Mouse (Mus musculus): ENCODE measurements around the gene Gtsf1l. TPM values are rescaled to one million over a fixed set of nuclear protein-coding genes. Genes with fewer than 3 reads are reported as not detected.
A peak's percentile ranks its signal among the peaks of the same experiment; 100 is the strongest.

Gene Gtsf1l
- polyA plus RNA-seq, 1 experiment from 2014 or later: not detected

DNA sequence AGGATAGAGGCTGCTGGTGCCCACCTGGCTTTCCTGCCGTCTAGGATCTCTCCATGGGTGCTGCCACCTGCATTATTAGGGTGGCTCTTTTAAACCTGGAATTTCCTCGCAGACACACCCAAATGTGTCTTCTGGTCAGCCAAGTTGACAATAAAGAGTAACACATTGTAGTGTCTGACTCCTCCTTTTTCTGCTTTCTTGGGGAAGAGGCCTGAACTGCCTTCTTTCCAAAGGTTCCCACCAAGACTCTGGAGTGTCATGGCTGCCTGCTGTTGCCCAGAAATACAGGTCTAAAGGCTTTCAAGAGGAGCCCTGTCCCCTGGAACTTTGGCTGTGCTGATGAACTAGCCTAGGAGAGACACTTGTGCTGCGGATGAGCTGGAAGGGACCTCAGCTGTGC lies 3.1 kb downstream of the Gtsf1l start:
- Histone ChIP-seq H3K9me3 (replicated peaks) (no peaks in the 10 kb centered on the region), H3K36me3 (peaks cover 13% of the 10 kb centered on the region), H3K4me2 (no peak overlapping the region), H3K27ac (no peak overlapping the region), H3K9ac (no peak overlapping the region), H3K27me3 (no peaks in the 10 kb centered on the region), H3K4me3 (replicated peaks) (no peak overlapping the region), H3K4me1 (0 out of 2 replicates have a peak, but pooled peaks cover 4% of the 10 kb centered on the region)
- ATAC-seq (replicated peaks; ENCODE audit: low FRiP score): no peak
- WGBS: 95% methylated on average over 3 of the region's 3 CpGs

DNA sequence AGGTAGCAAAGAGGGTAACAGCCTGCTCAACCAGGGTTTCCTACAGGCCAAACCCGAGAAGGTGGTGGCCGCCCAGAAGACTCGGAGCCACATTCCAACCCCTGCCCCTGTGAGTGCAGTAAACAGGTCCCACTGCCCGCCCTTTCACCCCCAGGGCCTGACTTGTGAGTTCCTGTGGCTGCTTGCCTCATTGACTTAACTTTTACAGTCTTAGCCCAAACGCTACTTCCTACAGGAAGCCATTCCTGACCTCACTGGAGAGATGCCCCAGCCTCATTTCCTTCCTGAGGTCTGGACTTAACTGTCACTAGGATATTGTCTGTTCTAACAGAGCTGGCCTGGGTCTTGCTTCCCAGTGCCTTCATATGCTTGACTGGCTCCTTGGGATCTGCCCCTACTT lies 5.1 kb downstream of the Gtsf1l start:
- Histone ChIP-seq H3K4me3 (replicated peaks) (no peak overlapping the region), H3K36me3 (peaks cover 28% of the 10 kb centered on the region), H3K9ac (no peak overlapping the region), H3K27ac (peak overlapping the region; percentile 41; the same call in 1 of the 2 replicates), H3K4me2 (no peak overlapping the region), H3K9me3 (replicated peaks) (no peaks in the 10 kb centered on the region), H3K4me1 (0 out of 2 replicates have a peak, but pooled peaks cover 4% of the 10 kb centered on the region), H3K27me3 (no peaks in the 10 kb centered on the region)
- ATAC-seq (replicated peaks; ENCODE audit: low FRiP score): peak; percentile 55; the same call in 1 of the 2 replicates
- 41% methylated on average over 5 of the region's 5 CpGs for WGBS

DNA sequence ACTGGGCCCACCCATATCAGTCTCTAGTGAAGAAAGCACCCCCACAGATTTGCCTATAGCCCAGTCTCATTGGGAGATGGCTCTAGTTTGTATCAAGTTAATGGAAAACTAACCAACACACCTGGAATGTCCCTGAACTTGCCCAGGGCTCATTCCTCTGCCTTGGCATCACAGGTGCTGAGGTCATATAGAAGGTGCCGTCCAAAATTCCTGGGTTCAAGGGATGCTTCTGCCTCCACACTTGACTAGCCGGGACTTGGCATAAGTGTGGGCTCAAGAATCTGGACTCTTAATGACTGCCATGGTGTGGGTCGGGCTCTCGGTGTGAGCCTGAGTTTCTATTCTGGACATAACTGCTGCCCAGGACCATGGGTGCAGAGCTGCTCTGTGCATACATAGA lies 8.6 kb downstream of the Gtsf1l start:
- H3K9me3 ChIP-seq (replicated peaks): no peaks in the 10 kb centered on the region
- H3K4me2 ChIP-seq: no peak overlapping the region
- 0 out of 2 replicates have a peak, but pooled peaks cover 4% of the 10 kb centered on the region for H3K4me1 ChIP-seq
- no peak for ATAC-seq (replicated peaks; ENCODE audit: low FRiP score)
- 96% methylated on average over 4 of the region's 4 CpGs for WGBS
- H3K36me3 ChIP-seq: peaks cover 60% of the 10 kb centered on the region
- no peaks in the 10 kb centered on the region for H3K27me3 ChIP-seq
- no peak overlapping the region for H3K27ac ChIP-seq
- H3K9ac ChIP-seq: no peak overlapping the region
- H3K4me3 ChIP-seq (replicated peaks): no peak overlapping the region

DNA sequence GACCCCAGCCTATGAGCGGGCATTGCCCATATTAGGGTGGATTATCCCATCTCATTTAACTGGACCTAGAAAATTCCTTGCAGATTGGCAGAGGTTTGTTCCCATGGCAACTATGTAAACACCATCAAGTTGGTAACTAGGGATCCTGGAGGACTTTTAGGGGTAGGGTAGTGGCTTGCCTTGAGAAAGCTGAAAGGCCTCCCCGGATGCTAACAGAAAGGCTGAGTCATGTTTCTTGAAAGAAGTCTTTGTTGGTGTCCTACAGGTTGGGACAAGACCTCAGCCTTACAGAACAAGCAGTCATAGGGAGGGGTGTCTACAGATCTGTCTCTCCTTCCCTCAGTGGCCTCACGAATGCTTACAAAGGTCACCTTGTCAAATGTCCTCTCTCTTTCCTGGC lies 12.4 kb downstream of the Gtsf1l start:
- Histone ChIP-seq H3K9me3 (replicated peaks) (no peaks in the 10 kb centered on the region), H3K4me1 (no peaks in the 10 kb centered on the region), H3K27me3 (no peaks in the 10 kb centered on the region), H3K9ac (no peak overlapping the region), H3K27ac (no peak overlapping the region), H3K36me3 (peaks cover 76% of the 10 kb centered on the region), H3K4me2 (no peak overlapping the region), H3K4me3 (replicated peaks) (no peak overlapping the region)
- 82% methylated on average over 3 of the region's 3 CpGs for WGBS
- ATAC-seq (replicated peaks; ENCODE audit: low FRiP score): no peak

DNA sequence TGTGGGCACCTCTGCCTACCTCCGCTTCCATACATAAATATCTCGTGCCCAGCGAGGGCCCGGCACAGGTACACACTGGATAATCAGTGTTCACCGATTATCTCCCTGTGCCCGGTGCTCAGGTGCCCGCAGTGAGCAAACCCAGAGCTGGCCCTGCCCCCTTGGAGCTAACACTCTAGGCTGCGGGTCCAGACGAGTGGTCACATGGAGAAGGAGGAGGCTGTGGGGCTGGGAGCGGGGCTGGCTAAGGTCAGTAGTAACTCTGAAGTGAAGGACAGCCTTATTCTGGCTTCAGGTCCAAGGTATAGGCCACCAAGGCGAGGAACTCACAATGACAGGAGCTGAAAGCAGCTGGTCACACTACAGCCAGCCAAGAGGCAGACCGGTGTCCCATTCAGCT lies 12.8 kb downstream of the Gtsf1l start:
- Histone ChIP-seq H3K9me3 (replicated peaks) (no peaks in the 10 kb centered on the region), H3K4me1 (no peaks in the 10 kb centered on the region), H3K4me3 (replicated peaks) (no peak overlapping the region), H3K9ac (no peak overlapping the region), H3K36me3 (peaks cover 76% of the 10 kb centered on the region), H3K27ac (no peak overlapping the region), H3K4me2 (no peak overlapping the region), H3K27me3 (no peaks in the 10 kb centered on the region)
- 0 out of 2 replicates have a peak, but pooled peaks have one; percentile 25 for ATAC-seq (replicated peaks; ENCODE audit: low FRiP score)
- WGBS: 91% methylated on average over 12 of the region's 12 CpGs

DNA sequence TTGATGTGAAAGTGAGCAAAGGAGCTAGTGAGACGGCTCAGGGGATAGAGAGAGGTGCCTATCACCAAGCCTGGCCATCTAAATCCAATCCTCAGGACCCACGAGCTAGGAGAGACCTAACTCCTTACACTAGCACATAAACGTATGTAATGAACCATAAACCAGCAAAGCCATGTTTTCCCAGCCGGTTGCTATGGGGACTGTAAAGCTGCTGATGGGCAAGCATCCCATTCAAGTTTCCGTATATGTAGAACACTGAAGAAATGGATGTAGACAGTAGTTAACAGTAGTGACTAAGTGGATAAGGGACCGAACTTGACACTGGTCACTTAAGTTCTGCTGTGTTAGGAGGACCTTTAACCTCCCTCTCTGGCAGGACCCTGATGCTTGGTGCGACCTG lies 13.6 kb downstream of the Gtsf1l start:
- peaks cover 73% of the 10 kb centered on the region for H3K36me3 ChIP-seq

DNA sequence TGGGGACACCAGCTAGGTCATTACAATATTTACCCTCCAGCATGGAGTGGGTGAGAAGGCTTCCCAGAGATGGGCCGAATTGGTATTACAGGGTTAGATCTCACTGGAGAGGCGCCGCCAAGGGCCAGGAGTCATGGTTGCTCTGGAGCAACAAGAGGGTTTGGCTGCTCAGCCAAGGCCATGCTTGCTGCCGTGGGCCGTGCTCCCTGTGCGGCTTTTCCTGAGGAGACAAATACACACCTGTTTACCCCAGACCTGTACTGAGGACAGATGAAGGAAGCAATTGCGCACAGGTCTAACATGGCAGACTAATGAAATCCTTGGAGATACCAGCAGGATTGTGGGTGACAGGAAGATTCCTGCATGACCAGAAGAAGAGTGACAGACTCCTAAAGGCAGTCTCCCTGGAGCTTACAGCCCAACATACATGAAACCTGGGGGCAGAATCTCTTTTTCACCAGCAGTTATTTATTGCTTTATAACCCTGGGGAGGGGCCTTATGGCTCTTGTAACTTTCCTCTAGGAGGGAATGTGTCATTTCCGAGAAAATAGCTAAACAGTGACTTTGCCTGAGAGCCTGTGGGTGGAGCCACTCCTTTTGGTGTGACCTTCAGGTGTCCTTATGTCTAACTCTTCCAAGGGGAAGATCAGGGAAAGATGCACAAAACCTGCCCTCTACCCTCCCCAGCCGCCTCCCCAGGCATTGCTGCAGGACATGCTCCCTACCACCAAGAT lies 14.5 kb downstream of the Gtsf1l start:
- Histone ChIP-seq H3K4me2 (no peak overlapping the region), H3K27me3 (no peaks in the 10 kb centered on the region), H3K27ac (no peak overlapping the region), H3K36me3 (peaks cover 75% of the 10 kb centered on the region), H3K9ac (no peak overlapping the region), H3K4me3 (replicated peaks) (no peak overlapping the region), H3K9me3 (replicated peaks) (no peaks in the 10 kb centered on the region), H3K4me1 (no peaks in the 10 kb centered on the region)
- no peak for ATAC-seq (replicated peaks; ENCODE audit: low FRiP score)
- 79% methylated on average over 9 of the region's 9 CpGs for WGBS

More for the DNA sequence above, 13.6 kb downstream of the Gtsf1l start:
- Histone ChIP-seq H3K9me3 (replicated peaks) (no peaks in the 10 kb centered on the region), H3K27ac (no peak overlapping the region), H3K27me3 (no peaks in the 10 kb centered on the region), H3K4me1 (no peaks in the 10 kb centered on the region), H3K4me2 (no peak overlapping the region), H3K9ac (no peak overlapping the region), H3K4me3 (replicated peaks) (no peak overlapping the region)
- no peak for ATAC-seq (replicated peaks; ENCODE audit: low FRiP score)
- 83% methylated on average over 7 of the region's 7 CpGs for WGBS

DNA sequence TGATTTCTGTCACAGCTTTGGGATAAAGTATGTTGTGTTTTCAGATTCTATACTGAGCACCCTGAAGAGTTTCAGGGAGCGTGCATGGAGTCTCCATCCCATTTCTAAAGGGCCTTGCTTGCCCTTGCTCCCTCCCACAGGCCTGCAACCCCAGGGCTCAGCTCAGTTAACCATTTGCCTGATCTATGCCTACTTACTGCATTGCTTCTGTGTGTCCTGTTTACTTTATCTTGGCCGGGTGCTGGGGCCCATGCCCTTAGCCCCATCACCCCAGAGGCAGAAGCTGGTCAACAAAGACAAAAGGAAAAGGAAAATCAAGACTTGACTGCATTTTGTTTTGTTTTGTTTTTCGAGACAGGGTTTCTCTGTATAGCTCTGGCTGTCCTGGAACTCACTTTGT lies 16.1 kb downstream of the Gtsf1l start:
- Histone ChIP-seq H3K4me1 (no peaks in the 10 kb centered on the region), H3K36me3 (peaks cover 70% of the 10 kb centered on the region), H3K4me2 (no peak overlapping the region), H3K9me3 (replicated peaks) (no peaks in the 10 kb centered on the region), H3K4me3 (replicated peaks) (no peak overlapping the region), H3K27me3 (no peaks in the 10 kb centered on the region), H3K27ac (no peak overlapping the region), H3K9ac (no peak overlapping the region)
- WGBS: 76% methylated on average over 3 of the region's 3 CpGs
- ATAC-seq (replicated peaks; ENCODE audit: low FRiP score): no peak

DNA sequence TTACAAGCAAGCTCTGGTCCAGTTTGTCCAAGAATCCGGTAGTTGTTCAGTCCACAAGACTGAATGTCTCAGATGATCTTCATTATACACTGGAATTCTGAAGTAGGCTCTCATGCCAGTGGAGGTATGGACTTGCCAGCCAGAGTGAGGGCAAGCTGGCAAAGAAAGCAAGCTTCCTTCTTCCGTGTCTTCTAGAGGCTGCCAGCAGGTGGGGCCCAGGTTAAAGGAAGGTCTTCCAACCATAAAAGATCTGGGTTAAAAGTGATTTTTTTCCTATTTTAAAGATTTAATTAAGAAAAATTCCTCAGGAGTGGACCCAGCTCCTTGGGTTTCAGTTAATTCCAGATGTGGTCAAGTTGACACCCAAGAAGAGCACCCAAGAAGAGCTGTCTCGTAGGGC lies 17.4 kb downstream of the Gtsf1l start:
- ATAC-seq (replicated peaks; ENCODE audit: low FRiP score): no peak
- H3K27ac ChIP-seq: no peak overlapping the region
- H3K4me3 ChIP-seq (replicated peaks): no peak overlapping the region
- 89% methylated on average over 3 of the region's 3 CpGs for WGBS
- H3K36me3 ChIP-seq: peaks cover 69% of the 10 kb centered on the region
- no peak overlapping the region for H3K4me2 ChIP-seq
- H3K27me3 ChIP-seq: no peaks in the 10 kb centered on the region
- no peaks in the 10 kb centered on the region for H3K9me3 ChIP-seq (replicated peaks)
- no peak overlapping the region for H3K9ac ChIP-seq
- no peaks in the 10 kb centered on the region for H3K4me1 ChIP-seq

DNA sequence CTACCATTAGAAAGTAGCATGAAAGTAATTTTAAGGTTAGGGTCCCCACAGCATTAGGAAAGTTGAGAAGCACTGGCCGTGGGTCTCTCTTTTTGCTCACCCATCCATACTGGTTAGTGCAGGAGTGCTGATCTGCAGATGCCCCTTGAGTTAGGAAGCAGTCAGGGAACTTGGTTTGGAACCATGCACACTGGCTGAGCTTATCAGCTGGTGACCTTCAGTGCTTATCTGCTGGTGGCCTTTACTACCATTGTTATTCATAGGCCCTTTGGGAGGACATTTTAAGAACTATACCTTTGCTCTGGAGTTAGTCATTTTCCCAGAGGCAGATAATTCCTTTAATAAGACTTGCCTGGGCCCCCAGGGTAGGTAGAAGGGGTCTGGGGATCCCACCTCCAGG lies 20.4 kb downstream of the Gtsf1l start:
- Histone ChIP-seq H3K4me3 (replicated peaks) (no peak overlapping the region), H3K9ac (no peak overlapping the region), H3K4me2 (no peak overlapping the region), H3K9me3 (replicated peaks) (no peaks in the 10 kb centered on the region), H3K27ac (no peak overlapping the region), H3K4me1 (no peaks in the 10 kb centered on the region), H3K27me3 (no peaks in the 10 kb centered on the region), H3K36me3 (peaks cover 69% of the 10 kb centered on the region)
- ATAC-seq (replicated peaks; ENCODE audit: low FRiP score): no peak
- 90% methylated on average over 1 of the region's 1 CpGs for WGBS

DNA sequence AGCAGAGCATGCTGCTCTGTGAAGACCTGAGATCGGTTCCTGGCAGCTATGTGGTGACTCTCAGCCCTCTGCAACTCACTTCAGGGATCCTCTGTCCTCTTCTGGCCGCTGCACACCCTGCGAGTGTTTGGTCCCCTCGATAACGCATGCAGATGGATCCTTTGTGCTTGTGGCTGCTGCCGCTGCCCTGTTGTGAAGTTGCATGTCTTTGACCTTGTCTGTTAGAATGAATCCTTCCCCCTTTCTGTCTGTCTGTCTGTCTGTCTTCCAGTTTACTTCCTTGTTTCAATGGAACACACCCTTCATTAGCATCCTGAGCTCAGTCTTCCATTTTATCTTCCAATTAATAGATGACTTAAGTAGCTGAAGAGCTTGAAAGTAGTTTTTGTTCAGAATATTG lies 21.3 kb downstream of the Gtsf1l start:
- 85% methylated on average over 6 of the region's 6 CpGs for WGBS
- peaks cover 62% of the 10 kb centered on the region for H3K36me3 ChIP-seq
- no peak for ATAC-seq (replicated peaks; ENCODE audit: low FRiP score)

DNA sequence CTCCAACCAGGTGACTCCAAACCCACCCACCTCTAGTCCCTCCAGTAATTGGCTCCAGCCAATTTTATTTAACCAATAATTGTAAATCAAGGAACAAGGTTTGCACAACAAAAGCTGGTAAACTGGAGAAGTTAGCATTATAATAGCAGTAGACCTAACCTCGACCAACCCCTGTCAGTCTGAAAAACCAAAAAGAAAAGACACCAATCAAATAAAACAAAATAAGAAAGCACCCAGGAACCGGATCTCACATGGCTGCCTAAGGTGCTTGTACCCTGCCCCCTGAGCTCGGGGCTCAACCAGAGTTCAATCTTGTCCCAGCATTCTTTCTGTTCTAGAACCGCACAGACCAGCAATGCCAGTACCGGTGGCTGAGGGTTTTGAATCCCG lies 25.5 kb downstream of the Gtsf1l start:
- Histone ChIP-seq H3K4me3 (replicated peaks) (no peak overlapping the region), H3K9ac (no peak overlapping the region), H3K4me1 (no peaks in the 10 kb centered on the region), H3K27me3 (no peaks in the 10 kb centered on the region), H3K9me3 (replicated peaks) (no peaks in the 10 kb centered on the region), H3K27ac (no peak overlapping the region), H3K4me2 (no peak overlapping the region), H3K36me3 (peaks cover 39% of the 10 kb centered on the region)
- WGBS: 66% methylated on average over 6 of the region's 6 CpGs
- no peak for ATAC-seq (replicated peaks; ENCODE audit: low FRiP score)

More for the DNA sequence above, 21.3 kb downstream of the Gtsf1l start:
- no peak overlapping the region for H3K4me3 ChIP-seq (replicated peaks)
- no peak overlapping the region for H3K9ac ChIP-seq
- no peak overlapping the region for H3K4me2 ChIP-seq
- H3K9me3 ChIP-seq (replicated peaks): no peaks in the 10 kb centered on the region
- H3K27me3 ChIP-seq: no peaks in the 10 kb centered on the region
- H3K27ac ChIP-seq: no peak overlapping the region
- H3K4me1 ChIP-seq: no peaks in the 10 kb centered on the region
